Comparison of ENCODE assay signal across 22 mouse cellular contexts in the genomic region with DNA sequence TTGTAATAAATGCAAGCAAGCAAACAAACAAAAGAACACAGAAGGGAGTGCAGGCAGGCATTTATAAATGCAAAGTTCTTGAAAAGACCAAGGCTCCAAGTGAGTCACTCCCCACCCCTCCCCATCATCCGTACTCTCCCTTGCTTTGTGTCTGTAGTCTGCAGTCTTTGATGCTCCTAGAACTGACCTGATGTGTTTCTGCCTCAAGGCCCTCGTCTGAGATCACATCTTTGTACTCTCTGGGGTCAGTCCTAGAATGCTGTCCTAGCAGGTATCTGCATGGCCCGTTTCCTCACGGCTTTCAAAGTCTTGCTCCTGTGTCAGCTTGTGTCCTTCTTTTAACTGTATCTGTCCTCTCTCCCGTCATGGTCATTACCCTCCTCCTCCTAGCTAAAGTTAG. TPM values are rescaled to one million over a fixed set of nuclear protein-coding genes. Genes with fewer than 3 reads are reported as not detected.
DNase-seq lines count a peak whose midpoint lies in the region; ATAC-seq and TF ChIP-seq lines count a peak whose summit lies in the region.
"Had no signal": no experiment of that assay in that cellular context is flagged by ENCODE, and none has a peak within 500 bp of the region (broad histone marks: within the 10 kb centered on the region; RNA-seq: fewer than 3 reads in every experiment).

No protein-coding gene starts in this region.

- H3K9me3 ChIP-seq in forebrain, embryonic 12.5 days = no peaks in the 10 kb centered on the region
- H3K9me3 ChIP-seq in forebrain, embryonic 16.5 days (ENCODE audit: control insufficient read depth, low read length) = no peaks in the 10 kb centered on the region
- no peaks in the 10 kb centered on the region for H3K9me3 ChIP-seq in midbrain, embryonic 11.5 days (ENCODE audit: control insufficient read depth, low read length)
- H3K9me3 ChIP-seq in midbrain, embryonic 15.5 days = no peaks in the 10 kb centered on the region
- no peaks in the 10 kb centered on the region for H3K9me3 ChIP-seq in embryonic facial prominence, embryonic 10.5 days
- no peaks in the 10 kb centered on the region for H3K9me3 ChIP-seq in forebrain, embryonic 15.5 days
- H3K9me3 ChIP-seq: embryonic facial prominence, embryonic 15.5 days; liver, embryonic 13.5 days; neural tube, embryonic 15.5 days had no signal

- no peak overlapping the region for H3K4me3 ChIP-seq in forebrain, embryonic 12.5 days (replicated peaks)
- H3K4me3 ChIP-seq in forebrain, embryonic 16.5 days (replicated peaks; ENCODE audit: low read length) = no peak overlapping the region
- no peak overlapping the region for H3K4me3 ChIP-seq in midbrain, embryonic 11.5 days (ENCODE audit: low read depth, low read length)
- no peak overlapping the region for H3K4me3 ChIP-seq in midbrain, embryonic 15.5 days
- H3K4me3 ChIP-seq in embryonic facial prominence, embryonic 10.5 days = no peak overlapping the region
- H3K4me3 ChIP-seq in forebrain, embryonic 15.5 days = no peak overlapping the region
- H3K4me3 ChIP-seq in thymus, adult 2 months (ENCODE audit: control insufficient read depth, insufficient read depth, low read length) = no peak overlapping the region
- H3K4me3 ChIP-seq: embryonic facial prominence, embryonic 15.5 days; liver, embryonic 13.5 days; neural tube, embryonic 15.5 days had no signal

- H3K27ac ChIP-seq in forebrain, embryonic 12.5 days = peak overlapping the region; percentile 93
- no peak overlapping the region; the same call in 1 of the 2 replicates for H3K27ac ChIP-seq in forebrain, embryonic 16.5 days (ENCODE audit: low read length)
- H3K27ac ChIP-seq in midbrain, embryonic 11.5 days (ENCODE audit: low read depth, low read length) = peak overlapping the region; percentile 94; the same call in 1 of the 2 replicates
- H3K27ac ChIP-seq in midbrain, embryonic 15.5 days = no peak overlapping the region
- H3K27ac ChIP-seq in embryonic facial prominence, embryonic 10.5 days (replicated peaks) = peak overlapping the region; percentile 89
- H3K27ac ChIP-seq in forebrain, embryonic 15.5 days (replicated peaks) = peak overlapping the region; percentile 90
- H3K27ac ChIP-seq in thymus, adult 2 months (ENCODE audit: control insufficient read depth, insufficient read depth, low read length) = no peak overlapping the region
- H3K27ac ChIP-seq: liver, embryonic 13.5 days; neural tube, embryonic 15.5 days had no signal

- TF ChIP-seq CTCF in thymus, adult 2 months (IDR thresholded peaks at IDR 0.05; ENCODE audit: borderline replicate concordance, control insufficient read depth, extremely low read depth, insufficient read depth, low read length, poor library complexity) = no peak

- WGBS in forebrain, embryonic 12.5 days = 64% methylated on average over 5 of the region's 5 CpGs
- 63% methylated on average over 5 of the region's 5 CpGs for WGBS in forebrain, embryonic 16.5 days
- 59% methylated on average over 5 of the region's 5 CpGs for WGBS in midbrain, embryonic 11.5 days
- 56% methylated on average over 5 of the region's 5 CpGs for WGBS in midbrain, embryonic 15.5 days
- 69% methylated on average over 5 of the region's 5 CpGs for WGBS in embryonic facial prominence, embryonic 10.5 days
- 52% methylated on average over 5 of the region's 5 CpGs for WGBS in forebrain, embryonic 15.5 days
- 98% methylated on average over 5 of the region's 5 CpGs for WGBS in thymus, adult 2 months

- no peak overlapping the region for H3K9ac ChIP-seq in forebrain, embryonic 12.5 days
- H3K9ac ChIP-seq in forebrain, embryonic 16.5 days (replicated peaks; ENCODE audit: low read depth, low read length) = no peak overlapping the region
- H3K9ac ChIP-seq in midbrain, embryonic 11.5 days (ENCODE audit: low read length) = no peak overlapping the region
- no peak overlapping the region for H3K9ac ChIP-seq in midbrain, embryonic 15.5 days
- H3K9ac ChIP-seq in forebrain, embryonic 15.5 days (replicated peaks) = no peak overlapping the region
- H3K9ac ChIP-seq: embryonic facial prominence, embryonic 15.5 days; liver, embryonic 13.5 days; lung, embryonic 14.5 days; neural tube, embryonic 15.5 days had no signal

- no peaks in the 10 kb centered on the region for H3K27me3 ChIP-seq in forebrain, embryonic 12.5 days
- H3K27me3 ChIP-seq in forebrain, embryonic 16.5 days (replicated peaks; ENCODE audit: control insufficient read depth, insufficient read depth, low read length) = no peaks in the 10 kb centered on the region
- no peaks in the 10 kb centered on the region for H3K27me3 ChIP-seq in midbrain, embryonic 11.5 days (ENCODE audit: control insufficient read depth, insufficient read depth, low read length)
- no peaks in the 10 kb centered on the region for H3K27me3 ChIP-seq in midbrain, embryonic 15.5 days (replicated peaks)
- H3K27me3 ChIP-seq in embryonic facial prominence, embryonic 10.5 days (replicated peaks; ENCODE audit: low read depth, poor library complexity, severe bottlenecking) = no peaks in the 10 kb centered on the region
- H3K27me3 ChIP-seq in forebrain, embryonic 15.5 days = no peaks in the 10 kb centered on the region
- H3K27me3 ChIP-seq in thymus, adult 2 months (ENCODE audit: control insufficient read depth, insufficient read depth, low read length) = no peaks in the 10 kb centered on the region; the same call in 1 of the 2 replicates
- H3K27me3 ChIP-seq: embryonic facial prominence, embryonic 15.5 days; neural tube, embryonic 15.5 days had no signal

- DNase-seq in midbrain, embryonic 11.5 days (ENCODE audit: low spot score, missing footprints) = no peak
- DNase-seq in embryonic facial prominence, embryonic 10.5 days (ENCODE audit: low spot score) = no peak
- DNase-seq in left cerebral cortex, adult 11 months (ENCODE audit: low spot score) = no peak
- DNase-seq in thymus, adult 2 months = no peak
- DNase-seq: cerebellum, adult 11 months; cerebellum, postnatal 10 days; heart, postnatal 36 days; kidney, adult 18-20 months; kidney, postnatal 10 days; left cerebral cortex, postnatal 4 days; liver, embryonic 13.5 days; lung, embryonic 14.5 days; lung, postnatal 36 days; thymus, postnatal 4 days had no signal

- H3K36me3 ChIP-seq in forebrain, embryonic 12.5 days (replicated peaks) = no peaks in the 10 kb centered on the region
- H3K36me3 ChIP-seq in forebrain, embryonic 16.5 days (ENCODE audit: control insufficient read depth, insufficient read depth) = no peaks in the 10 kb centered on the region
- no peaks in the 10 kb centered on the region for H3K36me3 ChIP-seq in midbrain, embryonic 11.5 days (ENCODE audit: control insufficient read depth, insufficient read depth, low read length)
- no peaks in the 10 kb centered on the region for H3K36me3 ChIP-seq in midbrain, embryonic 15.5 days (replicated peaks)
- no peaks in the 10 kb centered on the region for H3K36me3 ChIP-seq in embryonic facial prominence, embryonic 10.5 days (replicated peaks)
- no peaks in the 10 kb centered on the region for H3K36me3 ChIP-seq in forebrain, embryonic 15.5 days
- no peaks in the 10 kb centered on the region for H3K36me3 ChIP-seq in thymus, adult 2 months (ENCODE audit: control insufficient read depth, insufficient read depth, low read length)
- H3K36me3 ChIP-seq: embryonic facial prominence, embryonic 15.5 days; liver, embryonic 13.5 days; neural tube, embryonic 15.5 days had no signal

- no peak for TF ChIP-seq POLR2A in thymus, adult 2 months (IDR thresholded peaks at IDR 0.05; ENCODE audit: control insufficient read depth, extremely low read depth, insufficient read depth, low read length, poor library complexity)

- no peak for ATAC-seq in forebrain, embryonic 12.5 days (ENCODE audit: low FRiP score)
- no peak for ATAC-seq in forebrain, embryonic 16.5 days
- no peak for ATAC-seq in midbrain, embryonic 11.5 days (ENCODE audit: low FRiP score)
- no peak for ATAC-seq in midbrain, embryonic 15.5 days (replicated peaks)
- ATAC-seq in forebrain, embryonic 15.5 days (replicated peaks) = no peak
- ATAC-seq: activated CD4-positive, CD25-positive, alpha-beta regulatory T cell, adult 4 months; Patski had no signal

- peaks cover 56% of the 10 kb centered on the region for H3K4me1 ChIP-seq in forebrain, embryonic 12.5 days
- H3K4me1 ChIP-seq in forebrain, embryonic 16.5 days (replicated peaks; ENCODE audit: control insufficient read depth, insufficient read depth, low read length) = peaks cover 38% of the 10 kb centered on the region
- H3K4me1 ChIP-seq in midbrain, embryonic 11.5 days (ENCODE audit: control insufficient read depth, insufficient read depth, low read length) = peaks cover 48% of the 10 kb centered on the region
- H3K4me1 ChIP-seq in midbrain, embryonic 15.5 days = peaks cover 41% of the 10 kb centered on the region
- peaks cover 68% of the 10 kb centered on the region for H3K4me1 ChIP-seq in embryonic facial prominence, embryonic 10.5 days
- peaks cover 42% of the 10 kb centered on the region for H3K4me1 ChIP-seq in forebrain, embryonic 15.5 days
- no peaks in the 10 kb centered on the region for H3K4me1 ChIP-seq in thymus, adult 2 months (replicated peaks; ENCODE audit: control insufficient read depth, insufficient read depth, low read length)

- no peak overlapping the region for H3K4me2 ChIP-seq in forebrain, embryonic 12.5 days
- no peak overlapping the region for H3K4me2 ChIP-seq in forebrain, embryonic 16.5 days (ENCODE audit: low read length)
- H3K4me2 ChIP-seq in midbrain, embryonic 11.5 days = no peak overlapping the region
- H3K4me2 ChIP-seq in midbrain, embryonic 15.5 days = no peak overlapping the region
- no peak overlapping the region for H3K4me2 ChIP-seq in forebrain, embryonic 15.5 days (replicated peaks)
- H3K4me2 ChIP-seq: embryonic facial prominence, embryonic 15.5 days; liver, embryonic 13.5 days; lung, embryonic 14.5 days; neural tube, embryonic 15.5 days had no signal

RNA-seq across cellular contexts. Expression of a gene that starts 8.8 kb away (rescaled TPM):
- polyA plus RNA-seq in forebrain, embryonic 12.5 days (2016; fragmentation: Nextera tagmentation; extraction: Ambion mirVana) = 0.21 and 0.24 TPM in 2 replicates
- not detected in 2 replicates for polyA plus RNA-seq in forebrain, embryonic 16.5 days (2015; fragmentation: Nextera tagmentation; extraction: Ambion mirVana)
- 0.25 and 0.46 TPM in 2 replicates for polyA plus RNA-seq in midbrain, embryonic 11.5 days (2014; fragmentation: Nextera tagmentation; extraction: Ambion mirVana)
- not detected in 2 replicates for polyA plus RNA-seq in midbrain, embryonic 15.5 days (2015; fragmentation: Nextera tagmentation; extraction: Ambion mirVana)
- polyA plus RNA-seq in embryonic facial prominence, embryonic 10.5 days (2016; fragmentation: Nextera tagmentation; extraction: Ambion mirVana) = 0.36 and 0.41 TPM in 2 replicates
- 0.13 TPM in 1 of 2 replicates, not detected in the other for polyA plus RNA-seq in forebrain, embryonic 15.5 days (2015; fragmentation: Nextera tagmentation; extraction: Ambion mirVana)
- polyA plus RNA-seq in thymus, adult 2 months (2012; rRNA removed) = 0.10 TPM in 1 of 2 replicates, not detected in the other
- polyA plus RNA-seq: activated CD4-positive, CD25-positive, alpha-beta regulatory T cell, adult 4 months; liver, embryonic 13.5 days; lung, embryonic 14.5 days; neural tube, embryonic 15.5 days had no signal

RNA-seq across cellular contexts. Expression of a gene that starts 19.4 kb away (rescaled TPM):
- polyA plus RNA-seq in forebrain, embryonic 12.5 days (2016; fragmentation: Nextera tagmentation; extraction: Ambion mirVana) = 0.24 TPM in 1 of 2 replicates, not detected in the other
- polyA plus RNA-seq in forebrain, embryonic 16.5 days (2015; fragmentation: Nextera tagmentation; extraction: Ambion mirVana) = 0.56 and 0.66 TPM in 2 replicates
- 0.08 TPM in 1 of 2 replicates, not detected in the other for polyA plus RNA-seq in midbrain, embryonic 11.5 days (2014; fragmentation: Nextera tagmentation; extraction: Ambion mirVana)
- polyA plus RNA-seq in midbrain, embryonic 15.5 days (2015; fragmentation: Nextera tagmentation; extraction: Ambion mirVana) = 0.63 and 0.89 TPM in 2 replicates
- polyA plus RNA-seq in embryonic facial prominence, embryonic 10.5 days (2016; fragmentation: Nextera tagmentation; extraction: Ambion mirVana) = 0.26 and 0.34 TPM in 2 replicates
- polyA plus RNA-seq in forebrain, embryonic 15.5 days (2015; fragmentation: Nextera tagmentation; extraction: Ambion mirVana) = 0.48 and 0.61 TPM in 2 replicates
- not detected in 2 replicates for polyA plus RNA-seq in thymus, adult 2 months (2012; rRNA removed)
- polyA plus RNA-seq: activated CD4-positive, CD25-positive, alpha-beta regulatory T cell, adult 4 months; Patski had no signal

RNA-seq across cellular contexts. Expression of a gene that starts 51.4 kb away (rescaled TPM):
- polyA plus RNA-seq in forebrain, embryonic 12.5 days (2016; fragmentation: Nextera tagmentation; extraction: Ambion mirVana) = 4.7 and 5.2 TPM in 2 replicates
- 1.0 and 1.6 TPM in 2 replicates for polyA plus RNA-seq in forebrain, embryonic 16.5 days (2015; fragmentation: Nextera tagmentation; extraction: Ambion mirVana)
- polyA plus RNA-seq in midbrain, embryonic 11.5 days (2014; fragmentation: Nextera tagmentation; extraction: Ambion mirVana) = 2.1 and 2.2 TPM in 2 replicates
- 1.0 and 1.5 TPM in 2 replicates for polyA plus RNA-seq in midbrain, embryonic 15.5 days (2015; fragmentation: Nextera tagmentation; extraction: Ambion mirVana)
- 0.85 and 1.1 TPM in 2 replicates for polyA plus RNA-seq in embryonic facial prominence, embryonic 10.5 days (2016; fragmentation: Nextera tagmentation; extraction: Ambion mirVana)
- polyA plus RNA-seq in forebrain, embryonic 15.5 days (2015; fragmentation: Nextera tagmentation; extraction: Ambion mirVana) = 1.9 and 2.0 TPM in 2 replicates
- polyA plus RNA-seq in thymus, adult 2 months (2012; rRNA removed) = 0.11 and 0.17 TPM in 2 replicates
- polyA plus RNA-seq: Patski had no signal

Comparison
In these comparisons a context has a peak if more than half of its experiments do, and no peak if none do; other contexts are left out.
1. H3K27ac ChIP-seq: peak in forebrain, embryonic 12.5 days (single experiment), midbrain, embryonic 11.5 days (single experiment), embryonic facial prominence, embryonic 10.5 days (single experiment) and forebrain, embryonic 15.5 days (single experiment); none in forebrain, embryonic 16.5 days (single experiment), midbrain, embryonic 15.5 days (single experiment) and thymus, adult 2 months (single experiment).